Mouse (Mus musculus) gastrocnemius, adult 8-10 months (tissue): ENCODE data around the gene Dnah6. TPM values are rescaled to one million over a fixed set of nuclear protein-coding genes. Genes with fewer than 3 reads are reported as not detected.

Source experiments
- DNase-seq, 2 experiments: peaks; one replicate each; pipeline ENCODE4 v3.0.0; 2022; ENCODE audit warnings: low spot score in 2 of 2
- total RNA-seq, 4 experiments: library from RNA; stranded (reverse); gene quantifications; 2 replicates each; pipeline ENCODE4 v1.2.4; 2022

Dnah6 gene
- total RNA-seq, 4 experiments from 2014 or later = 0.02 TPM; not detected in 2

GRCm38 (mm10) chr6:72971074-72971473 is 250.4 kb downstream of the Dnah6 start:
- DNase-seq = no peak

DNA sequence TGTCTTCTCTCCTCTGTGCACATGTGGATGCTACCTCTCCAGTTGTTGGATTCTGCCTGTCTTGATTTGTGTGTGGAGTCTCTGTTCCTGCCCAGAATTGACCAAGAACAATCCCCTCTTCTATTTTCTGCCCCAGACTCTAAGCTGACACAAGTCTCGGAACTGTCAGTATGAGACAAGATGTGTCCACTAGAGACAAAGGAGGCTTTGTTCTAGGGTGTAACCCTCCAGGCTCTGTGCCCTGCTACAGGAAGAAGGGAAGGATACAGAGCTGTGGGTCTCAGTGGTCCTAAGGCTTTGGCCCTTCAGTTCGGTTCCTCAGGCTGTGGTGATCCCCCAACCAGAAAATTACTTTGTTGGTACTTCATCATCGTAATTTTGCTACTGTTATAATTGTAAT is 251.7 kb downstream of the Dnah6 start:
- no peak for DNase-seq

Other genes with a start within 250 kb of the Dnah6 start
- gene Suclg1, start 26.7 kb upstream of the Dnah6 start, total RNA-seq = 100 to 1,000 TPM; 282 to 315 (median 288) TPM
- not detected for gene 4931417E11Rik, start 248.0 kb upstream of the Dnah6 start, total RNA-seq